Mouse (Mus musculus) ovary, postnatal 36 days (tissue): ENCODE data around the gene Ncf1.

Experiments used
- DNase-seq: peaks from one replicate; pipeline ENCODE4 v3.0.0; 2022; ENCODE audit warnings: low spot score, mixed read lengths

Gene Ncf1

DNA sequence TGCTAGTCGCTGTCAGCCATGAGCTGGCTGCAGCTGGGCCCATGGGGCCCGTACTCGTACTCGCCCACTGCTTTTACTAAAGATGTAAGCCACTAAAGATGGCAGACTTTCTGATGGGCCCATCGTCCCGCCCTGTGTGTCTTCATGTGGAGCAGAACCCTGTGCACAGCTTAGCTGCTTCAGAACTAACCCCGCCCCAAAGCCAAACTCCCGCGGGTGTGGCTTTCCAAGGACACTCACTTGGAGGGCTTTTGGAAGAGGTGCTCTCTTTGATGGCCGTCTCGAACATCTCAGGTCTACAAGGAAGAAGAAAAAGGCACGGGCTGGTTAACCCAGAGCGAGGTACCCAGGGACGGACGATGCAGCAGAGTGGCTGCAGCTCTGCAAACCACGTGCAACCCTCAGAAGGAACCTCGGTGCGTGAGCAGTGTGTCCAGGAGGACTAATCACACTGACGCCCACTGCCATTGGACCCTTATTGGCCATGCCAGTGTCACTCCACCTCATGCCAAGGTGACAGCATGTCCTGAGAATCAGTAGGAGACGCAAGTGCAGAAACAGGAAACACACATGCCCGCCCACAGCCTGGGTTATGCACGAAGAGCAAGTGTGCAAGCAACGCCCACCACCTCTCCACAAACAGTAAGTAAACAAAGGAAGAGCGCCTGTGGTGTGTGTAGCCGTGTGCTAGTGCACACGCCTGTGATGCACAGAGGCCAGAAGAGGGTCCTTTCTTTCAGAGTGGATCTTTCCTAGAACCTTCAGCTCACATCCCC, 14.4 kb upstream of the Ncf1 start:
- DNase-seq: no peak

DNA sequence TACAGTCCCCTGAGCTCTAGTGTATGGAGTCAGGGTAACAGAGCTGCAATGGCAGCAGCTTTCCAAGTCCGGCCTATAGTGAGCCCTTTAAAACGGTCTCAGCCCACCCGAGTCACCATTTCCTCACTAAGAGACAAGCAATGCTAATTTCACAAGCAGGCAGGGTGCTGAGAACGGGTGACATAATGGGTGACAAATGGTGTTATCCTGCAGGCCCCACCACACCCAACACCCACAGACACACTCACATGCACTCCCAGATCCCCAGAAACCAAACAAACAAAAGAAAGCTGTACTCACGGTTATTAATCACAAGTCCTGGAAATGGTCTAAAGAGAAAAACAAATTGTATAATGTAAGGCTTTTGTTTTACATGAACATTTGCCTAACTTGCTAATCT, 12.4 kb upstream of the Ncf1 start:
- DNase-seq: no peak

DNA sequence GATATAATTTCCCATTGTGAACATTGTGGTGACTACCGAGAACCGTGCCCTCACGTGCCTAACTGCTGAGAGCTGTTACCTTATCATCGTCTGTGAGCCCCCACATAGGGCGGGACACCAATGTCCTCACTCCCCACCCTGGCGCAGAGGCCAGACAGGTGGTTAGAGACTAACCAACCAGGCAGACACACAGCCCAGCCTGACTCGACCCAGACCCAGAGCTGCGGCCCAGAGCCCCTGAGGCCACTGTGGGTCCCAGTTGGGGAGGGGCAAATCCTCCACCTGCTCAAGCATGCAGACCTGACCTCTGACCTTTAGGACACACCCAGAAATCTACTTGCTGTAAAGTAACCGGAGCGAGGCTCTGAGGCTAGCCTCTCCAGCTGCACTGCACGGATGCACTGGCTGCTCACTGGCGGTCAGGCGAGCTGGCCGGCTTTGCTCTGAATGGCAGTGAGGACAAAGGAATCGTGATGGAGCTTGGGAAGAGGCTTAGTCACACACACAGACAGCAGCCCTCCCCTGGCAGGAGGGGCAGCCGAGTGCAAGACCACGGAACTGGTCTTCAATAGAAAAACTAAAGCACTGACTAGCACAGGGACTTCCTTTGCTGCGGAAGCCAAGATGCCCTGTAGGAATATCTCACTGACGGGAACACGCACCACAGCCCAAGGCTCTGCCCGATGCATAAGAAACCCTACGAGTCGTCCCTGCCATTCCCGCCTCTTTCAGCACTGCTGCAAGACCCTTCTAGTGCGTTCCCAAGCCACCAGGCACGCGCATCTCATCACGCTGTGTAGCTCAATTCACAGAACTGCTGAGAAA, 8.7 kb upstream of the Ncf1 start:
- DNase-seq: no peak

DNA sequence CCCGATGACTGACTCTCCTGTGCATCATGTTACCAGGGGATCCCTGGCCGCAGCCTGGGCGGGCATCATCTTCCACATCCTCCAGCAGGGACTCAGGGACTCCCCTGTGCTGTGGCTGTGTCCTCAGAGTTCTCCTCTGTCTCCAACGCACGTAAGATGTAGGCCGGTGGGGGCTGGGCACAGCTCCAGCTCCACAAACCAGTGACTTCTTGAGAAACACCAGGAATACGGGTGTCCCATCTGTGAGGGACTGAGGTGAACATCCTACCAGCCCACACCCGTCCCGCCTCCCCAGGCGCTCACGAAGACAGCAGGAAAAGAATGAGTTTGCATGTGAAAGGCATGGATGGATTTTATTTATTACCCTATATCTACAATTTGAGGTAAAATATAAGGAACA, 8.1 kb upstream of the Ncf1 start:
- no peak for DNase-seq

DNA sequence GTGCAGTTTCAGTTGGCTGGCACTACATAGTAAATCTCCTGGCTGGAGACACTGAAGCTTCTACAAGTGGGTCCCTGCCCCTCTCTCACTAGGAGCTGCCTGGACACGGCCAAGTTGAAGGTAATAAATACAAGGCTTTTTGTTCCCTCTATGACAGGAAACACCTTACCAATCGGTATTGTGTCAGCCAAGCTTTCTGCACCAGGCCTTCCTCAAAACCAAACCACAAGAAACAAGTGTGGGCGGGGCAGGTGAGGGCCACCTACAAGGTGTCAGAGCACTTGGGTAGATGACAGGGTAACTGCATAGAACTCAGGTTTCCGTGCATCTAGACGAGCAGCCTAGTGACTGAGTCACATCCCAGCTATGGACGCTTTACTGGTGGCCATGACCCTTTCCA, 7.4 kb upstream of the Ncf1 start:
- DNase-seq: no peak

DNA sequence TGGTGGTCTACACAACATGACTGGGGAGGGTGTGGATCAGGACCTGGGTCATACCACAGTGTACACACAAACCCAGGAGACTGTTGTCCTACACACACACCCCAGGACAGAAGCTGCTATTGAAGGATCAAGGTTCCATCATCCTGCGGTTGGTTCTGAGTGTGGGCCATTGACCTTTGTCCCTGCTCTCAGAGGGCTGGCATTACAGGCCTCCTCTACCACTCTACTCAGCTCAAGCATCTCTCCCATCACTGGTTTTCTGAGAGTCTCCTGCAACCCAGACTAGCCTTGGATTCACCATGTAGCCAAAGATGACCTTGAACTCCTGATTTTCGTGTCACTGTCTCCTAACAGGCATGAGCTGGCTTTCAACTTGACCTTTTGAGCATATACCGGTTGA, 6.8 kb upstream of the Ncf1 start:
- DNase-seq: no peak

DNA sequence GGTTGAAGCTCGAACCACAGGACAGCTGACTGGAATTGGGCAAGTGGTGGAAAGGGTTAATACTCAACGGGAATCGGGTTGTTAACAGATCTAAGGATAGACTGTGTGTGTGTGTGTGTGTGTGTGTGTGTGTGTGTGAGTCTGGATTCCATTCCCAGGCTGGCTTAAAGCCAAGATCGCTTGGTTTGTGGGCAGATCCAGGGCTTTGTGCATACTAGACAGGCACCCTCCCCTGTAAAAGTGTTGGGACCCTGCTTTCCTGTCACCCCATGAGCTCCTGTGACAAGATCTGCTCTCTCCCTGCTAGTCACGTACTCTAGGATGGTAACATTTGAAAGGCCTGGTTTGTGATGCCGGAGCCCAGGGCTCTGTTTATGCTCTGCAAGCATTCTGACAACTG, 5.7 kb upstream of the Ncf1 start:
- DNase-seq: no peak

DNA sequence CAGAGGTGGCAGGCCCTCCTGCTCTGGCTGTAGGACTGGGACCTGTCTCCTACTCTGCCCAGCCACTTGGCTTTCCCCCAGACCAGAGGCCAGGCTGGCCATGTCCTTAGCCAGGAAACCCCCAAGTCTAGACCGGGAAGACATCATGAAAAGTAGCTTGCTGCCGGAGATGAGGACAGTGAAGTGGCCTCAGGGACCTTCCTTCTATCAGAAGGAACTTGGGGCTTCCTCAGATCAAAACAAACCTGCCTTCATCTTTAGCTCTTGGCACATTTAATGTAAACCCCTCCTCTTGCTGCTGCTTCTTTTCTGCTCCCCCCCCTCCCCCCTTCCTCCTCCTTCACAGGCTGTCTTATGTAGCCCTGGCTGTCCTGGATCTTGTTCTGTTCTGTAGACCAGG, 4.8 kb upstream of the Ncf1 start:
- DNase-seq: no peak

DNA sequence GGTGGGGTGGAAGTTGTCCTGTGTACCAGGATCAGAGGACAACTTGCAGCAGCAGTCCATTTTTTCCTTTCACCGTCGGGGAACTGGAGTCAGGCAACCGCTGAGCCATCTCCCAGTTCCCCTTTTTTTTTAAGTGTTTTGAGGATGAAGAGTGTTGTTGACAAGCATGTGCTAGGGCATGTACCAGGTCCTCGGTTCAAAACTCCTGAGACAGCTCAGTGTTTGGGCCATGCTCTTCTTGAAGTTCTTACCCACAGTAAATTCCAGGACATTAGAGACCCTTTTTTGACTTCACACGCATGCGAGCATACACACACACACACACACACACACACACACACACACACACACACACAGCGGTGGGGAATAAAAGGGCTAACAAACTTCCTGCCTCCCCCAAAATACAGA, 3.8 kb upstream of the Ncf1 start:
- no peak for DNase-seq

DNA sequence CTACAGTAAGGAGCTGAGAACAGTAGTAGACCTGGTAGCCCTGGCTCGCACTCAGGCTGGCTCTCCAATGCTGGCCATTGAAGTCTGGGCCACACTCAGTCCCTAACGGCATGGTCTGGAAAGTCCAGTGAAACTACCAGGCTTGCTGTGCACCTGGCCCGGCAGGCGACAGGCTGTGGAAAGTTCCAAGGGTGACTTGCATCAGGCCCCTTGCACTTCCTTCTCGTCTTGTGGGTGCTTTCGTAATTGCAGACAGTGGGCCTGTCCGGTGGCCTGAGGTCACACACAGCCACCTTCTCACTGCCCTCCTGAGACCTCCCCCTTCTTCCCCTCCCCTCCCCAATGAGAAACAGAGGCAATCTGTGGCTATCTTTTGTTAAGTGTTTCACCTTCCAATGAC, 3.1 kb upstream of the Ncf1 start:
- DNase-seq: no peak

DNA sequence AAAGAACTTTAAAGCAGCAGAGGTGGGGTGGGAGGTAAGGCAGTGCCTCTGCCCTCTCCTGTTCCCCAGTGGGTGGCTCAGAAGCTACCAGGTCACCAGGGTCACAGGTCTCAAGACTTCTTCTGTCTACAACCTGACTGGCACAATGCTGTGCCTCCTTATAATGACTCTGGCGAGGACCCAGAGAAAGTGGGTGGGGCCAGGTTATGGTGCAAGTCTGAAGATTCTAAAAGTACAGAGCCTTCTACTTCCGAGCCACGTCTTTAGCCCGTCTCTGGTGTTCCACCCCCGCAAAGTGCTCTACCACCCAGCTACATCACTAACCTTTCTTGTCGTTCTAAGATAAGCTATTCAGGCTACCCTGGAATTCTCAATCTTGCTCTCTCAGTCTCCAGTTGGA, 2.7 kb upstream of the Ncf1 start:
- no peak for DNase-seq

DNA sequence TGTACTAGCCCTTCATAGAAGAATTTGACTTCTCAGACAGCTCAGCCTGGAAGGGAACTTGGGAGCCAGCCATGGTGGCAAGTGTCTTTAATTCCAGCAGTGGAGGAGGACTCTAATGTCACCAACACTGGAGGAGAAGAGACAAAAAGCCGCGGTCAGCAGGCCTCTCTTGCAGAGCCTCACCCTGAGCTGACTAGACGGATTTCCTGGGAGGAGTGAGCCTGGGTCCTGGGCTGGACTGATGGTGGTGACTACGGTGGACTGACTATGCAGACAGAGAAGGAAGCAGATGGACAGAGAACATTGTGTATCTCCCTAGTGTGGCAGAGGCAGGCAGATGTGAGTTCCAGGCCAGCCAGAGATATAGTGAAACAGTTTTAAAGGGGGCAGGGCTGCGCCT, 2.0 kb upstream of the Ncf1 start:
- no peak for DNase-seq

DNA sequence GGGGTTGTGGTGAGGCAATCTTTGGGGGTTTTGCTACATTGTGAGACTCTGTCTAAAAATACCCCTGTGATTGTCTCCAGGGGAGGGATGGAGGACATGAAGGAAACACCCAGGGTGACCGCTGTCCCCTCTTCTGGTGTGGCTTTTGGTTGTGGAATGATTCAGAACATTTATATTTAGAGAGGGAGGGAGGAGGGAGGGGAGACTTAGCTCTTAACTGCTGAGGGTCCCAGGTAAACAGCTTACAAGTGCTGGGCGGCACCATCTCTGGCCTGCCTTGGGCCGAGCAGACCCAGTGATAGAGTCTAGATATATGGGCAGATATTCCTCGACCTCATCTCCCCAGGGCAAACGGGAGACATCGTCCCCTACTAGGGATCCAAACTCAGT, 1.2 kb downstream of the Ncf1 start:
- DNase-seq: no peak

DNA sequence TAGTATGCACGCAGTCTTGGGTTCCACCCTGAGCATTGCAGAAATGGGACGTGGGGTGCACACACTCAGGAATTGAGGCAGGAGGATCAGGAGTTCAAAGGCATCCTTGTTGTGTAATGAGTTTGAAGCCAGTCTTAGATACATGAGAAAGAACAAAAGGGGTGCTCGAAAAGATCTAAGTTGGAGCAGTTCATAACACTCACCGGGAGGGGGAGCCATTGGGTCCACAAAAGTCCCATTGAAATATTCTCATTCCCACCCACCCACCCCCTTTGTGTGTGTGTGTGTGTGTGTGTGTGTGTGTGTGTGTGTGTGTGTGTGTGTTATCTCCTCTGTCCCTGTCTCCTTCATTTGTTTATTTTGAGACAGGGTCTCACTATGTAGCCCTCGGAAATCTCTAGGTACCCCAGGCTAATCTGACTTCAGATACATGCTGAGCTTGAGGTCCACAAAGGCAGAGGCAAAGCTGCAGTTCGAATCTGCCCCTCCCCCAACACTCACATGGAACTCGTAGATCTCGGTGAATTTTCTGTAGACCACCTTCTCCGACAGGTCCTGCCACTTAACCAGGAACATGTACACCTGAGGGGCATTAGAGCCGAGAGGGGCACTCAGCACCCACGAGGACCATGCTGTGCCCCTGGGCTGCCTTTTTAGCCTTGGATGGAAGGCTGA, 1.7 kb downstream of the Ncf1 start:
- DNase-seq: no peak

DNA sequence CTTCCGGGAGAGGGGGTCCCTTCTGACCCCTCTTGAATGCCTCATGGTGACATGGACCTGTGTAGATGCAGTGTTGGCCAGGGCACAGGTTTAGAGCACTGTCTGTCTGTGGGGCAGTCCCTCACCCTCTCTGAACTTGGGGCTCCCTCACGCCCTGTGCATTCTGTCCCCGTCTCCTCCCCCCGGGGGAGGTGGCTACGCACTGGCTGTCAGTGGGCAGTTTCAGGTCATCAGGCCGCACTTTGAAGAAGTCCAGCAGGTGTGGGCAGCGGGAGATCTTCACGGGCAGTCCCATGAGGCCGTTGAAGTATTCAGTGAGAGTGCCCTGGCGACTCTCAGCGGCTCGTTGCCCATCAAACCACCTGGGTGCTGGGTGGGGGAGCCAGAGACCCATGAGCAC, 2.5 kb downstream of the Ncf1 start:
- DNase-seq: no peak

DNA sequence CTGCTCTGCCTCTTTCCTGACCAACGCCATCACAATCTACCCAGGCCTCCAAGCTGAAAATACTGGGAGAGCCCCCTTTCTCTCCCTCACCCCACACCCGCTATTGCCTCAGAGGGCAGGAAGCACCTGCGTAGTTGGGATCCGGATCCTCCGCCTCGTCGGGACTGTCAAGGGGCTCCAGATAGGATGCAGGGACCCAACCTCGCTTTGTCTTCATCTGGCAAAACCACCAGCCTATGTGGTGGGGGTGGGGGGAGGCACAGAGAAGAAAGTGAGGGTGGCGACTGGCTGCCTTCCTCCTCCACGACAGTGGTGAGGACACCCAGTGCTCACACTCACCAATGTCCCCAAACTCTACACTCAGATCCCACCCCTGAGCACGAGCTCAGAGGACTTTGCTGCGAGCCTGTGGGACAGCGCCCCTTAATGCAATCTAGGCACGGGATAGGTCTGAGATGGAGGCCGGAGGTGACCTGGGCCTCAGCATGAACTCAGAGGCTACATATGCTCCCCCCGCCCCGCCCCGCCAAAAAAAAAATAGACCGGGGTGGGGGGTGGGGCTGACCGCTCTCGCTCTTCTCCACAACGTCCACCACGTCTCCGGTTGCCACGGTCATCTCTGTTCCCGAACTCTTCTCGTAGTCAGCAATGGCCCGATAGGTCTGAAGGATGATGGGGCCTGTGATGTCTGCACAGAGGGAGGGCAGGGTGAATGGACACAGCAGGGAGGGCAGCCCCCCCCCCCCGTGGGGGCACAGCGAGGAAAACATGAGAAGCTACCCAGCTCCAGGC, 4.1 kb downstream of the Ncf1 start:
- DNase-seq: no peak

DNA sequence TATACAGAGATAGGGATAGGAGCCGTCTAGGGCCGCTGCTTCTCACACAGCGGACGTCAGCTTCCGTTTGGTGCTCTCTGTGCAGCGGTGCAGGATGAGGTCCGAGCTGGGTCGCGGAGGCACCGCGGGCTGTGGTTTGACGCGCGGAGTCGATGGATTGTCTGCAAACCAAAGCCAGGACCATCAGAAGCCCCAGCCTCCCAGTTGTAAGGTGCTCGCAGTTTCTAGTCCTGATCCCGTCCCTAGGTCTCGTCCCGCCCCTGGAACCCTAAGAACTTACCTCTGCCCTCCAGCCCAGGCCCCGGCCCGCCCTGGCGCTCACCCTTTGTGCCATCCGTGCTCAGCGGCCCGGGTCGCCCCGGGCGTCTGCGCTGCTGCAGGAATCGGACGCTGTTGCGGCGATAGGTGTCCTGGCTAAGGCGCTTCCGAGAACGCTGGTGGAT, 7.7 kb downstream of the Ncf1 start:
- DNase-seq: no peak

DNA sequence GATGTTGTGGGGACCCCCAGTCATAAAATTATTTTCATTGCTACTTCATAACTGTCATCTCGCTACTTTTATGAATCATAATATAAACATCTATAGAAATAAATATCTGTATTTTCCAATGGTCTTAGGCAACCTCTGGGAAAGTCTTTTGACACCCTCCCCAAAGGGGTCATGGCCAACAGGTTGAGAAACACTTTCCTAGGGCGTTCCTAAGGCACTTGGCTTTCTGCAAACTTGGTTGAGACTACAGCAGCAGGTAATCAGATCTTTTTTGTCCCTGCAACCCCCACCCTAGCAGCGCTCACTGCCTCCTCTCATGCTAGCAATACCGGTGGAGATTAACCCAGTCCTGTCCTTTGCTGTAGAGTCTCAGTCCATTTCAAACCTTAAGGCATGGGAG, 8.1 kb downstream of the Ncf1 start:
- DNase-seq: no peak

DNA sequence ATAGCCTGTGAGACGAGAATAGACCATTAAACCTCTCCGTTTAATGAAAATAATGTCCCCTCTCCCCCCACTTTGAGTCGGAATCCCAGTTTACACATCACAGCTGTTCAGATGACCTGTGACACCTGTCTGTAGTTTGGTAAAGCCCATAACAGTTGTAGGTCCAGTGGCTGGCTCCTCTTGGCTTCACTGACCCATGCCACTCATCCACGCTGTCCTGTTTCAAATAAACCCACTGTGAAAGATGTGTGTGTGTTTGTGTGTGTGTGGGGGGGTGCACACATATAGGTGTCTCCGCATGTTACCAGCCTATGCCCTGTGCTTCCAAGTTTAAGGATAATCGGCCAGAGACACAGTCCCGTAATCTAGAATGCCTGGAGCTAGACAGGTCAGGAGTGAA, 11.5 kb downstream of the Ncf1 start:
- DNase-seq: no peak

DNA sequence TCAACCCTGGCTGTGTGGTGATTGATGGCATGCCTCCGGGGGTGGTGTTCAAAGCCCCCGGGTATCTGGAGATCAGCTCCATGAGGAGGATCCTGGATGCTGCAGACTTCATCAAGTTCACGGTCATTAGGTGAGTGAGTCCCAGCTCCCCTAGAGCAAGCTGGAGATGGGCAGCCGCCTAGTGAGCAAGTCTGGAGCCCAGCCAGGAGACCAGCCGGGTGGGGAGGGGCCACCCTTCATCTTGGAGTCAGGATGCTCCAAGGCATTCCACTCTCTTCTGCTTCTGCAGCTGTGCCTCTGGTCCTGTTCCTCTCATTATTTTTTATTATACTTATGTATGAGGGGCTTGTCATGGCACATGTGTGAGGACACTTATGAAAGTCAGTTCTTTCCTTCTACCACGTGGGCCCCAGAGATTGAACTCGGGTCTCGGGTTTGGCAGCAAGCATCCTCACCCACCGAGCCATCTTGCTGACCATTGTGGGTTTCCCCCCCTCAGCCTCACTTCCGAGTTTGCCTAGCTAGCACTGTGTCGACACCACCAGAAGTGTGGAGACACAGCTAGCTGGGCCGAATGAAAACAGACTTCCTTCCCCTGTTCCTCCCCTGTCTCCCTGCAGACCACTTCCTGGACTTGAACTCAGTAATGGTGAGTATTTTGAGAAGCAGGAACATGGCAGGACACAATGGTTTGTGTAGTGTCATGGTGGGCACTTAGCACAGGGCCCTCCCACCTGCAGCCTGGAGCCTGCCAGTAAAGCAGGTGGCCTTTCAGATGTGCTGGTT, 15.2 kb downstream of the Ncf1 start:
- DNase-seq: no peak

DNA sequence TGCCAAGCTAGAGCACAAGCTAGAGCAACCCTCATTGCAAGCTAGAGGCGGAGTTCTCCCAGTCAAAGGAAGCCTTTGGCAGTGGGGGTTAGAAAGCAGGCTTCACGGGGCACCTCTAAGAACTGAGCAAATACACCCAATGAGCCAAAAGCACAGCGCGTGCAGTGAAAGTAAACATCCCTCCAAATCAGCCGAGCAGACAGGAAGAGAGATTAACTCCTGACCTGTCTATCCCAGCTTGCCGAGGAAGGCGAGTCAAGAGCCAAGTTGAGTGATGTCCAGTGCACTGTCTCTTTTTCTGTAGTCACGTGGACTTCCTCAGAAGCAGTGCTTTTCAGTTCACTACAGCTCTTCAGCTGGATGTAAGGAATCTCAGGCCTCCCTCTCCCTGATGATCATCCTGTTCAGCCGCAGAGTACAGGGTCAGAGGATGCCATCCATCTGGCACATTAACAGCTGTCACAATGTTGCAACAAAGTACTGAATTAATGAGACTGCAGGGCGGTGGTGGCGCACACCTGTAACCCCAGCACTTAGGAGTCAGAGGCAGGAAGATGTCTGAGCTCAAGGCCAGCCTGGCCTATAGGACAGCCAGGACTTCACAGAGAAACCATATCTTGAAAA, 19.4 kb downstream of the Ncf1 start:
- no peak for DNase-seq
